ENCODE assay signal across 21 mouse cellular contexts in the genomic region with DNA sequence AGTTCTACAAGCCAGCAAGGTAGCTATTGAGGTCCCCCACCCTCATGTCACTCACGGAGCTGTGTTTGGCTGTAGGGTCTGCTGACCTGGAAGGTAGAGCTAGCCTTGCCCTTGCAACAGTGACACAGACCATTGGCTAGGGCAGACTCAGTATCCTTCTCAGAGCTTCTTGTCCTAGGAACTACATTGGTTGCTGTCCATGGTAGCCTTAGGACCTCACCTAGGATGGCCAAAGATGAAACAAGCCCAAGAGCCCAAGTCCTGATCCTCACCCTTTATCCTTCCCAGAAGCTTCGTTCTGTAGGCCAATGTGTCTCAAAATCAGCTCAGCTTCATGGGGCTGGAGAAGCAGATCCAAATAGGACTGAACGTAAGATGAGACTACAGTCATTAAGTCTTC.
"Had no signal": no experiment of that assay in that cellular context is flagged by ENCODE, and none has a peak within 500 bp of the region (broad histone marks: within the 10 kb centered on the region; RNA-seq: fewer than 3 reads in every experiment).

No protein-coding gene starts in this region.

- H3K4me2 ChIP-seq: kidney, embryonic 15.5 days; limb, embryonic 12.5 days; limb, embryonic 15.5 days; liver, embryonic 11.5 days; midbrain, embryonic 12.5 days; midbrain, embryonic 15.5 days; neural tube, embryonic 12.5 days; neural tube, embryonic 15.5 days; stomach, embryonic 15.5 days had no signal

- H3K27ac ChIP-seq: kidney, embryonic 15.5 days; limb, embryonic 12.5 days; limb, embryonic 15.5 days; liver, embryonic 14.5 days; midbrain, embryonic 12.5 days; midbrain, embryonic 15.5 days; neural tube, embryonic 12.5 days; neural tube, embryonic 15.5 days; stomach, embryonic 15.5 days had no signal

- H3K27me3 ChIP-seq: midbrain, embryonic 15.5 days; stomach, embryonic 15.5 days had no signal

- H3K4me3 ChIP-seq: kidney, embryonic 15.5 days; limb, embryonic 12.5 days; limb, embryonic 15.5 days; midbrain, embryonic 12.5 days; midbrain, embryonic 15.5 days; neural tube, embryonic 12.5 days; neural tube, embryonic 15.5 days; stomach, embryonic 15.5 days had no signal

- ATAC-seq: liver, postnatal 0 days; midbrain, embryonic 15.5 days had no signal

- H3K4me1 ChIP-seq: kidney, embryonic 15.5 days; limb, embryonic 15.5 days; stomach, embryonic 15.5 days had no signal

- H3K9me3 ChIP-seq: kidney, embryonic 15.5 days; limb, embryonic 12.5 days; limb, embryonic 15.5 days; midbrain, embryonic 12.5 days; midbrain, embryonic 15.5 days; neural tube, embryonic 12.5 days; neural tube, embryonic 15.5 days; stomach, embryonic 15.5 days had no signal

- DNase-seq: kidney, adult 8-10 months; kidney, postnatal 14 days; kidney, postnatal 4 days; left cerebral cortex, postnatal 4 days; liver, postnatal 0 days; lung, postnatal 14 days; lung, postnatal 4 days; retina, postnatal 1 day; right cerebral cortex, postnatal 25 days; spleen, adult 18-20 months; thymus, postnatal 25 days had no signal

- H3K9ac ChIP-seq: kidney, embryonic 15.5 days; limb, embryonic 12.5 days; limb, embryonic 15.5 days; liver, embryonic 14.5 days; liver, postnatal 0 days; midbrain, embryonic 12.5 days; midbrain, embryonic 15.5 days; neural tube, embryonic 12.5 days; neural tube, embryonic 15.5 days; stomach, embryonic 15.5 days had no signal

- H3K36me3 ChIP-seq: kidney, embryonic 15.5 days; limb, embryonic 12.5 days; limb, embryonic 15.5 days; midbrain, embryonic 12.5 days; midbrain, embryonic 15.5 days; neural tube, embryonic 12.5 days; neural tube, embryonic 15.5 days; stomach, embryonic 15.5 days had no signal
